Mouse (Mus musculus) hindbrain, embryonic 12.5 days (tissue): ENCODE results near the gene Keap1. TPM values are rescaled to one million over a fixed set of nuclear protein-coding genes. Genes with fewer than 3 reads are reported as not detected.
A peak's percentile ranks its signal among the peaks of the same experiment; 100 is the strongest.

ENCODE experiments used
- ATAC-seq: fragments of 200-750 bp; cut with Nextera tagmentation; 2 replicates; pipeline ENCODE4 v1.8.0; 2017; ENCODE audit warnings: moderate TSS enrichment; ENCODE audit not compliant: low FRiP score
- H3K27ac ChIP-seq: fragments of 300-500 bp; sonication (generic); 2 replicates; pipeline ENCODE4 v1.5.1; 2016; ENCODE audit warnings: mild to moderate bottlenecking
- H3K27me3 ChIP-seq: fragments of 300-500 bp; sonication (generic); 2 replicates; pipeline ENCODE4 v1.6.1; 2016; ENCODE audit warnings: mild to moderate bottlenecking
- H3K36me3 ChIP-seq: fragments of 300-500 bp; sonication (generic); 2 replicates; pipeline ENCODE4 v1.6.1; 2016; ENCODE audit warnings: mild to moderate bottlenecking
- H3K4me1 ChIP-seq: fragments of 300-500 bp; sonication (generic); 2 replicates; pipeline ENCODE4 v1.6.1; 2016
- H3K4me2 ChIP-seq: fragments of 300-500 bp; sonication (generic); replicated peaks from 2 replicates; pipeline ENCODE4 v1.6.1; 2016; ENCODE audit warnings: mild to moderate bottlenecking
- H3K4me3 ChIP-seq: fragments of 300-500 bp; sonication (generic); 2 replicates; pipeline ENCODE4 v1.5.1; 2016; ENCODE audit warnings: mild to moderate bottlenecking
- H3K9ac ChIP-seq: fragments of 300-500 bp; sonication (generic); 2 replicates; pipeline ENCODE4 v1.6.1; 2016; ENCODE audit warnings: mild to moderate bottlenecking, moderate library complexity
- H3K9me3 ChIP-seq: fragments of 300-500 bp; sonication (generic); replicated peaks from 2 replicates; pipeline ENCODE4 v1.6.1; 2016; ENCODE audit warnings: mild to moderate bottlenecking
- WGBS: fragments of 180-500 bp; shearing (Covaris S2); methylation state at CpG from one replicate; pipeline ENCODE4 v1.1.7; 2016; 5-methylcytosine and 5-hydroxymethylcytosine counted together
- polyA plus RNA-seq: library from polyadenylated mRNA; unstranded; fragments of >200 nt; fragmentation: Nextera tagmentation; extraction: Ambion mirVana; gene quantifications from 2 replicates; pipeline ENCODE4 v1.2.1, GENCODE M21; 2016

The Keap1 gene
- 54.8 and 55.6 TPM in 2 replicates for polyA plus RNA-seq

GRCm38 (mm10) chr9:21238733-21239464, at the start of gene Keap1:
Keap1 (minus strand) TSS chr9:21239361.
- Histone ChIP-seq H3K4me2 (peak within 1 kb of the TSS; percentile 63), H3K36me3 (peaks cover 16% of the 10 kb centered on the region), H3K27ac (peak within 1 kb of the TSS; percentile 93), H3K9me3 (no peaks in the 10 kb centered on the region), H3K27me3 (peaks cover 27% of the 10 kb centered on the region), H3K4me3 (peak within 1 kb of the TSS; percentile 92), H3K9ac (peak within 1 kb of the TSS; percentile 98), H3K4me1 (peaks cover 25% of the 10 kb centered on the region)
- WGBS = 1% methylated on average over 84 of the region's 90 CpGs
- ATAC-seq = peak; percentile 89

DNA sequence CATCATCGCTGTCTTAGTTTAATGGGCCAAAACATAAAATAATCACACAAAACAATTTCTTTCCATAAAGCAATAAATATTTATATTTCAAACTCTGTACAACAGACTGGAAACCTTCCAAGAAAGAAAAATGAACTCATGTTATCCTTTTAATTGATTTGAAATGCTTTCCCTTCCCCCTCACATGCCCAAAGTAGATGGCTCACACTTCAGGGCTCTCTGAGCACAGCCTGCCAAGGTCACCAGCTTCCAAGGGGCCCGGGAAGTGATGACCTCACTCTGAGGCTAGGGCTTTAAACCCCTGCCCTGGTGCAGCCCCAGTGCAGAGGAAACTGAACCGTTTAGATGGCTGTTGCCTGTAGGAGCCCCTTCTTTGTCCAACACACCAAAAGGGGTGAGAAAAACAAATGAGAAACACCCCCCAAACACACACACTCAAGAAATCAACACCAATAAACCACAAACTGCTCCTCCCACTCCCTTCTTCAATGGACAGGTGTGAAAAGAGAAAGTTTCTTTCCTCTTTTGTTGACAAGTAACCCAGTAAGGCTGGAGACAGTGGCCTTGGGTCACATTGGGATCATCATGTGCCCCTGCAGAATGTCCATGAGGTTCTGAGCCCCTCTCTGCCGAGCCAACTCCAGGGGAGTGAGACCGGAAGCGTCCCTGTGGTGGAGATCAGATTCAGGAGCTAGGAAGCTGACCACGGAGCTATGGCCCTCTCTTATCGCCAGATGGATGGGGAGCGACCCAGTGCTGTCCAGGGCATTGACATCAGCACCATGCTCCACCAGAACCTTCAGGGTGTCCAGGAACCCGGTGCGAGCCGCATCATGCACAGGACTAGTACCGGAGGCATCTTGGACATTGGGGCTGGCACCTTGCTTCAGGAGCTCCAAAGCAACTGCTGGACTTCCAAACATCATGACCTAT, 49.5 kb upstream of the Keap1 start:
- Histone ChIP-seq H3K36me3 (peaks cover 17% of the 10 kb centered on the region), H3K27ac (peak overlapping the region; percentile 85), H3K27me3 (no peaks in the 10 kb centered on the region), H3K9me3 (no peaks in the 10 kb centered on the region), H3K4me1 (peaks cover 32% of the 10 kb centered on the region), H3K9ac (peak overlapping the region; percentile 78), H3K4me2 (peak overlapping the region; percentile 71), H3K4me3 (peak overlapping the region; percentile 81)
- 79% methylated on average over 13 of the region's 13 CpGs for WGBS
- no peak for ATAC-seq

- peak; percentile 76 for ATAC-seq
- 1% methylated on average over 59 of the region's 59 CpGs for WGBS
Observed at GRCm38 (mm10) chr9:21287571-21288402, 48.6 kb upstream of the Keap1 start, which contains the start of gene Kri1. Kri1 (minus strand) TSS chr9:21287969.

DNA sequence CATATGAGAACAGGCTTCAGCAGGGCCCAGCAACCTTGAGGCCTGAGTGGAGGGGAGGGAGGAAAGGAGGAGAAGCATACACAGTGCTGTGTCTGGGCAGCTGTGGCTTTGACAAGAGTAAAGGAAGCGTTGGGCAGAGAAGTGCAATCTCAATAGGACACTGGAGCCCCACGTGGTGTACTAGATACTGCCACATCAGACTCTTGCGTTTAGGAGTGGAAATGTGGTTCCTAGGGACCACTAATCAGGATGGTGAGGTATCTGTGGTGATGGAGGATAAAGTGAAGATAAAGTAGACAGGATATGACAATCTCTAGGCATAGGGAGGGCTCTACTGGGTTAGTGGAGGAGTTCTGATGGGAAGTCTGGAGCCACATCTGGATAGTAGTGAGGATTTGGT, 47.6 kb upstream of the Keap1 start:
- no peak for ATAC-seq
- peaks cover 28% of the 10 kb centered on the region for H3K36me3 ChIP-seq
- 63% methylated on average over 3 of the region's 3 CpGs for WGBS
- no peaks in the 10 kb centered on the region for H3K9me3 ChIP-seq
- no peaks in the 10 kb centered on the region for H3K27me3 ChIP-seq
- H3K27ac ChIP-seq = no peak overlapping the region
- peaks cover 32% of the 10 kb centered on the region for H3K4me1 ChIP-seq
- peak overlapping the region; percentile 71 for H3K4me2 ChIP-seq
- H3K4me3 ChIP-seq = peak overlapping the region; percentile 81
- H3K9ac ChIP-seq = peak overlapping the region; percentile 78; the same call in 1 of the 2 replicates

More at GRCm38 (mm10) chr9:21287571-21288402, 48.6 kb upstream of the Keap1 start, which contains the start of gene Kri1:
- Histone ChIP-seq H3K9ac (peak within 1 kb of the TSS; percentile 78), H3K27me3 (no peaks in the 10 kb centered on the region), H3K9me3 (no peaks in the 10 kb centered on the region), H3K36me3 (peaks cover 20% of the 10 kb centered on the region), H3K4me1 (peaks cover 32% of the 10 kb centered on the region), H3K4me2 (peak within 1 kb of the TSS; percentile 71), H3K4me3 (peak within 1 kb of the TSS; percentile 81), H3K27ac (peak within 1 kb of the TSS; percentile 85)

GRCm38 (mm10) chr9:21283994-21284393, 44.8 kb upstream of the Keap1 start:
- Histone ChIP-seq H3K9me3 (no peaks in the 10 kb centered on the region), H3K36me3 (peaks cover 53% of the 10 kb centered on the region), H3K27ac (no peak overlapping the region), H3K27me3 (no peaks in the 10 kb centered on the region), H3K4me3 (no peak overlapping the region), H3K4me2 (no peak overlapping the region), H3K4me1 (peaks cover 21% of the 10 kb centered on the region), H3K9ac (no peak overlapping the region)
- ATAC-seq = no peak
- WGBS = 72% methylated on average over 3 of the region's 3 CpGs

GRCm38 (mm10) chr9:21283591-21283990, 44.4 kb upstream of the Keap1 start:
- peaks cover 17% of the 10 kb centered on the region for H3K4me1 ChIP-seq
- 92% methylated on average over 5 of the region's 5 CpGs for WGBS
- H3K9me3 ChIP-seq = no peaks in the 10 kb centered on the region
- H3K9ac ChIP-seq = no peak overlapping the region
- H3K27ac ChIP-seq = no peak overlapping the region
- H3K4me2 ChIP-seq = no peak overlapping the region
- H3K4me3 ChIP-seq = no peak overlapping the region
- no peaks in the 10 kb centered on the region for H3K27me3 ChIP-seq
- H3K36me3 ChIP-seq = peaks cover 57% of the 10 kb centered on the region
- ATAC-seq = no peak

DNA sequence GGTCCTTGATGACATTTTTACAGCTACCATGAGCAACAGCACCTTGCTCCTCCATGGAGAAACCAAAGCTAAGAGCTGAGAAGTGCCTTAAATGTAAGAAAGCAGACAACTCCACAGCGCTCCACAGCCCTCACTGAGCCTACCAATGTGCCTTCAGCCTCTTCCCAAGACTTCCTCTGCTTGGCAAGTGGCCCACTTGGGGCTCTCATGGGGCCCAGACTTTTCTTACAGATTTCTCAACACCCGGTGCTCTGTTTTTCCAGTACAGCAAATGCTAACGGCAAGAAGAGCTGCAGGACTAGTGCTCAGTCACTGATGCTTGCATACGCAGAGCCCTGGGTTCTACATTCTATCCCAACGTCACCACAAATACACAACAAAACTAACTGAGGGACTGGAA, 38.6 kb upstream of the Keap1 start:
- 94% methylated on average over 5 of the region's 5 CpGs for WGBS
- Histone ChIP-seq H3K4me1 (no peaks in the 10 kb centered on the region), H3K9me3 (no peaks in the 10 kb centered on the region), H3K4me2 (no peak overlapping the region), H3K4me3 (no peak overlapping the region), H3K27ac (no peak overlapping the region), H3K36me3 (peaks cover 93% of the 10 kb centered on the region), H3K9ac (no peak overlapping the region), H3K27me3 (no peaks in the 10 kb centered on the region)
- no peak for ATAC-seq

- Histone ChIP-seq H3K9me3 (no peaks in the 10 kb centered on the region), H3K4me3 (no peak overlapping the region), H3K4me2 (no peak overlapping the region), H3K27ac (no peak overlapping the region), H3K36me3 (peaks cover 96% of the 10 kb centered on the region), H3K4me1 (no peaks in the 10 kb centered on the region), H3K9ac (no peak overlapping the region), H3K27me3 (no peaks in the 10 kb centered on the region)
- no peak for ATAC-seq
- 96% methylated on average over 8 of the region's 8 CpGs for WGBS
Observed at GRCm38 (mm10) chr9:21276307-21276706, 37.1 kb upstream of the Keap1 start.

GRCm38 (mm10) chr9:21275727-21276126, 36.6 kb upstream of the Keap1 start:
- no peak for ATAC-seq
- H3K4me1 ChIP-seq = no peaks in the 10 kb centered on the region
- no peak overlapping the region for H3K4me3 ChIP-seq
- H3K36me3 ChIP-seq = peaks cover 96% of the 10 kb centered on the region
- H3K27me3 ChIP-seq = no peaks in the 10 kb centered on the region
- H3K4me2 ChIP-seq = no peak overlapping the region
- H3K27ac ChIP-seq = no peak overlapping the region
- 89% methylated on average over 12 of the region's 12 CpGs for WGBS
- H3K9ac ChIP-seq = no peak overlapping the region
- no peaks in the 10 kb centered on the region for H3K9me3 ChIP-seq

GRCm38 (mm10) chr9:21275013-21275710, 36.0 kb upstream of the Keap1 start:
- no peak overlapping the region for H3K9ac ChIP-seq
- WGBS = 87% methylated on average over 7 of the region's 7 CpGs

DNA sequence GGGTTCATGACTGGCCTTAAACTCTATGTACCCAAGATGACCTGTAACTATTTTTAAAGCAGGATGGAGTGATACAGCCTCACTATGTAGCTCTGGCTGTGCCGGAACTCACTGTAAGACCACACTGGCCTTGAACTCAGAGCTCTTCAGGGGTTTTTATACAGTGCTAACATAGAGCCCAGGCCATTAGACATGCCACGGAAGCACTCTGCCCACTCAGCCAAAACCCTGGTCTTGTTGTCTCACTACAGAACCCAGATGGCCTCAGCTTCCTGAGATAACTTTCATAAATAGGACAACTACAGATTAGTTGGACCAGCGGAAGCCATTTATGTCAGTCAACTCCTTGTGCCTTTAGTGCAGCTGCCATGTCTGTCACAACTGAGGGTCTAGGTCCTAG, 35.2 kb upstream of the Keap1 start:
- Histone ChIP-seq H3K4me2 (no peak overlapping the region), H3K9ac (no peak overlapping the region), H3K27me3 (no peaks in the 10 kb centered on the region), H3K4me1 (no peaks in the 10 kb centered on the region), H3K9me3 (no peaks in the 10 kb centered on the region), H3K27ac (no peak overlapping the region), H3K4me3 (no peak overlapping the region), H3K36me3 (peaks cover 96% of the 10 kb centered on the region)
- WGBS = 94% methylated on average over 3 of the region's 3 CpGs
- no peak for ATAC-seq

More at GRCm38 (mm10) chr9:21275013-21275710, 36.0 kb upstream of the Keap1 start:
- ATAC-seq = no peak
- no peak overlapping the region for H3K4me2 ChIP-seq
- H3K27me3 ChIP-seq = no peaks in the 10 kb centered on the region
- H3K9me3 ChIP-seq = no peaks in the 10 kb centered on the region
- no peaks in the 10 kb centered on the region for H3K4me1 ChIP-seq
- H3K4me3 ChIP-seq = no peak overlapping the region
- peaks cover 98% of the 10 kb centered on the region for H3K36me3 ChIP-seq
- H3K27ac ChIP-seq = no peak overlapping the region
